Mouse (Mus musculus): Measurements from ENCODE around the gene Pdhx.

The Pdhx gene

DNA sequence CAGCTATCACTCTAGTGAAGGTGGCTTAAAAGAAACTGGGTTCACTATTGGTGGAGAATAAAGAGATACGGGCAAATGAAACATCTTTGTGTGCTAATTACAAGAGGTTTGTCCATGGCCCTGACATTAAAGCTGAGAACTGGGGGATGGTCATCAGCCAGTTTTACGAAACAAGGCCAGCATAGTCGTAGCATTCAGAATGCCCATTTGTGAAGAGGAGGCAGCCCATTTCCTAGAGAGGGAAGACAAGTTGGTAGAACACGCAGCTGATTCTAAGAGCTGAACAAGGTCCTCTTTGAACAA, 85.7 kb downstream of the Pdhx start:
- DNase-seq (ENCODE audit: low spot score) = no peak

DNA sequence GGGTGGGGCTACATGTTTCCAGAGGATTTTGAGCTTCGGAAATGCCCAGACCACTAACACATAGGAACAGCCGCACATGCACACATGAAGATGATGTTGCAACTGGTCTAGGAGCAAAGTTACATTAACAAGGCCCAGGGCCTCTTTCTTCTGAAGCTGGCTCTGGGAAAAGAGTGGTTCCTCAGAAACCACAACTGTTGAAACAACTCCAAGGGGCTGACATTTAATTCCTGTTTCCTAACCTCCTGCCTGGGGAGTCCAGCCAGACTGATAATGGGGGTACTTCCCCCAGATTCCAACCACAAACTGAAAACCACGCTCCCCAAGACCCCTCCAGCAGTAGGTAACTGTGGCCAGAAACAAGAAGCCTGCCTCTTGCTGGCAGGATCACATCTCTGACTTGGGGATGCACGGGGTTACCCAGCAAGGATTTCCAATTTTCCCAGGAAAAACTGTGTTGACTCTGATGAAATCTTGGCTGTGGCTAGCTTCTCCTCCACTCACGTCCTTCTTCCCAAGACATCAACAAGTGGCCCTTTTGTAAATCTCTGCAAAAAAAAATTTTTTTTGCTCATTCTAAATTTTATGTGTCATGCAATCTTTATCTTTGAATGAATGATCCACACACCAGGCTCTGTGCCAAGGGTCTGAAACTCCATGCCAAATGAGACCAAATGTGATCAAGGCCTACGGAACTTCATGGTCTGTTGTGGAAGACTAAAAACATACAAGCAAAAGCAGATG, 86.2 kb downstream of the Pdhx start:
- no peak for DNase-seq (ENCODE audit: low spot score)

DNA sequence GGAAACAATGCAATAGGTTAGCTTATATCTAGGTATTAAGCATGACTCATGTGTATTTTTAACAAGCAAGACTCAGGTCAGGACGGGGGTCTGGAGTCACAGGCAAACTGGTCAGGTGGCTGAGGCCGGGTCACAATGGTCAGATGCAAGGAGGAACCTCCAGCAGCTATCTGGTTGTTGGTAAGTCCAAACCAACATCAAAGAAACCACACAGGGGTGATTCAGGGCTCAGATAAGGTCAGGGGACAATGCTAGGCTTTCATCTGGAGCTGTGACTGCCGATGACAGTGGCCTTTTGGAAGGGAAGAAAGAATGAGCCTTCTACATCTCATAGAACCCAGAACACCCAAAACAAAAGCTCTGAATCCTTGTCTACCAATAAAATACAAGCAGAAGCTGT, 86.9 kb downstream of the Pdhx start:
- DNase-seq (ENCODE audit: low spot score) = no peak

DNA sequence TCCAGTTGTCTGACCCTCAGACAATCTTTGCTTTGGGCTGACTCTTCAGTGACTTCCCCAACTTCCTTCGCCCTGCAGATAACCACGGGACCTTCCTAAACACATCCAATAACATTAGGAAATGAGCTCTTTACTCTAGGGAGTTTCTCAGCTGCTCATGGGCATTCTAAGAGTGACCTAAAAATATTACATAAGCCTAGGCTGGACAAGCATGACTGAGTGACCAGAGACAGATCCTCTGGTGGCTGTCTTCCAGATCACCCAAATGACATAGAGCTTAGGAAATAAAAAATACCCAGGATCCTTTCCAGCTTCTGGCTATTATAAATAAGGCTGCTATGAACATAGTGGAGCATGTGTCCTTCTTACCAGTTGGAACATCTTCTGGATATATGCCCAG, 90.5 kb downstream of the Pdhx start:
- DNase-seq (ENCODE audit: low spot score) = no peak

DNA sequence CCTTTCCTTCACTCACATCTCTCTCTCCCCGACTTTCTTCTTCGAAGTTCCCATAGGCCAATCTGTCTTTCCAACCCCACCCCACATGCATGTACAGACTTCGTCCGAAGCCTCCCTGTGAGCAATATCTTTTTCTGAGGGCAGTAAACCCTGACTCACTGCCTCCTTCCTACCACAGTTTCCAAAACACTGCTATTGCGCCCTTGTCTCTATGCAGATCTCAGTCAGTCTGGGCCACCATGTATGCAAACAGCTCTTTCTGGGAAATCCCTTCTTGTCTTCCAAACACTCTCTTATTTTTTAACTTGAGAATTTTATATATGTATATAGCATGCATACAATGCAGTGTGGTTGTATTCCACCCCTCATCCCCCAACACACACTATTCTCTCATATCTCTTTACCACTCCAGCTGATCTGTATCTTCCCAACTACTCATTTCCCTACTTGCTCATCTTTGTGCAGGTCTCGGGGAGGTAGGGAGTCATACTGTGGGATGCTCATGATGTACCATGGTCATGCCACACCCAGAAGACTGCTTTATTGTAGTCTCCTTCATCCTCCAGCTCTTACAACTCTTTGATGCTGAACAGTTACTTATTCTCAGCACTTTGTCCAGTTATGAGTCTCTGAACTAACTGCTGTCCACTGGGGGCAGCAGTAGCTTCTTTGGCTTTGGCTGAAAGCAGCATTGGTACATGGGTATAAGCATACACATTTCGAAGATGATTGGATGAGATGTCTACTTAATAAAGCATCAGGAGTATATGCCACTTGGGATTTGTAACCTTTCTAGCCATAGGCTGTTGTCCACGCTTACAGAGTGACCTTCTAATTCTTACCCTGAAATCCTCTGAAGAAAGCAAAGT, 91.6 kb downstream of the Pdhx start:
- no peak for DNase-seq (ENCODE audit: low spot score)

DNA sequence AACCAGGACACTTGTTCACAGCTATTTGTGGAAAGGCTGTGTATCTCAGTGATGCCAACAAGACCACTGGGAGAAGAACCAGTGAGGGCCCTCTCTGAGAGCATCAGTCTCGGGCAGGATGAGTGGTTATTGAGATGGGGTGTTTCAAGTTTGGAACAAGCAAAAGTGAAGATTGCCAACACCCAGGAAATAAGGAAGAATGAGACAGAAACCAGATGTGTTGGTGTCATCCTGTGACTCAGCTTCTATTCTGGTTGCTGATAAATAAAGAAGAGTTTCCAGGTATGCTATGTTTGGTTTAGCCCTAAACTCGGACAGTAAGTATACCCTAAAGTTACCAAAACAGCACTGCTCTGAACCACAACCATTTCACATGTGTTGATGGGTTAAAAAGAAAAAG, 92.4 kb downstream of the Pdhx start:
- no peak for DNase-seq (ENCODE audit: low spot score)

DNA sequence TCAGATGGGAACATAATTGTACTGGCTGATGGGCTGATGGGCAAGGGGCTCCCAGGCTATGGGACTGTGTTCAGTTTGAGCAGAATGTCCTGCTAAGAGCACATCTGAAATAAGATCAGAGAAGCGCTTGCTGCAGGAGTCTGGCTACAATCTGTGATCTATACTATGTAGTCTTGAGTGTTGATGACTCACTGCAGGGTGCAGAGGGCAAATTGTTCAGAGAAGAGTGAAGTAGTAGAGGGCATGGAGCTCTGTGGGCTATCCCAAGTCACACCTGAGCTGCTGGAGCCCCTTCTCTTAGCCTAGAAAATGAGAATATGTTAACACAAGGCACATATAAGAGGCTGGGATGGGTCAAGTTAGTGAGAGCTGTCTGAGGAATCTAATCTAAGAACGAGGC, 93.8 kb downstream of the Pdhx start:
- no peak for DNase-seq (ENCODE audit: low spot score)

DNA sequence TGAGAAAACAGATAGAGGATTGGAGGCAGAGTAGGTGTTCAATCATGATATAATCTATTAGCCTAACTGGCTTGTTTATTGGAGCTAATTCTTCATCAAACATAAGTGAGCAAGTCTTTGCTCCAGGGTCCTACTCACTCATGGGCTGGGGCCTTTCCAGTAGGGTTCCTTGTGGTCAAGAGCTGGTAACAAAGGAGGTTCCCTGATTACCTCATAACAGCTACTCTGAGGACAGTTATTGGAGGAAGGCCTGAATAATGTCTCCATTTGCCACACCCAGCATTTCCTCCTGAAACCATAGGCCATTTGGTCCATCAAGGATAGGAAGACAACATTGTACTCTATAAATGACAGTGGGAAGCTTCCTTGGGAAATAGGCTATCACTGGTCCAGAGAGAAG, 94.2 kb downstream of the Pdhx start:
- DNase-seq (ENCODE audit: low spot score) = no peak

DNA sequence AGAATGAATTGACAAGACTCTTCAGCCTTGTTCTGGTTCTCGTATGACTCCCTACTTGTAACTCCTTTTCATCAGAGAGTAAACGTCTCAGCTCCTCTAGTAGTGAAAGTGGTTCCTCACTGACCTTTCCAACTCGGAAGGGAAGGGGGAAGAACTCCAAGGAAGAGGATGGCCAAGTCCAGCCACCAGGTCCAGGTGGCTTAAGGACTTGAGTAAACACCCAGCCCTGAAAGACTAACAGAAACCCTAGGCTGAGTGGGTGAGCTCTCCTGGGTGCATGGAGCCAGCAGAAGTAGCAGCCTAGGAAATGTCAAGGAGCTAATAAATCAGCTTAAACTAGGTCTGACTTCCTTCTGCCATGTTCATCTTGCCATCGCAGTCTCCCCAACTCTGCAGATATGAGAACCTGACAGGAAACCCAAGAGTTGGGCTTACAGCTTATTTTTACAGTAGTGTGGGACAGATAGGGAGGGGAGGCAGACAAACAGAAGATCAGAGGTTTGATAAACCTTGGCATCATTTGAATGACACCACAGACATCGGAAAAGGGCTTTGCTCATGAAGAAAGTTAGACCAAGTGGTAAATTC, 97.9 kb downstream of the Pdhx start:
- DNase-seq (ENCODE audit: low spot score) = no peak

DNA sequence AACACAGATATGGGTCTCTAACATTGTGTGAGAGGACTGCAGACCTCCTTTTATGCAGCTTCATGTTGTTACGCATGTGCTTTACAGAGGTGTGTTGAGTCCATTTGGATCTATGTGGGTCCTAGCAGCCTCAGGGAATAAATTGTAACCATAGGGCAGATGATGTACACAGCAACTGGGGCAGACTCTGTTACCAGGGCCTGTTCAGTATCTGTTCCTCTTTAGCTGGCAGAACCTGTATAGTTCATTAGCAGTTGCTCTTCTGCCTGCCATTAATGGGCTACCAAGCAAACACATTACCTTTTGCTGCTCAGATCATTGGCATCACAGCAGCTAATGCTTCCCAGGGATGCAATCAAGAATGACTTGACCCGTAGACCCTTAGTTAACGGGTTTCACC, 100.2 kb downstream of the Pdhx start:
- no peak for DNase-seq (ENCODE audit: low spot score)

DNA sequence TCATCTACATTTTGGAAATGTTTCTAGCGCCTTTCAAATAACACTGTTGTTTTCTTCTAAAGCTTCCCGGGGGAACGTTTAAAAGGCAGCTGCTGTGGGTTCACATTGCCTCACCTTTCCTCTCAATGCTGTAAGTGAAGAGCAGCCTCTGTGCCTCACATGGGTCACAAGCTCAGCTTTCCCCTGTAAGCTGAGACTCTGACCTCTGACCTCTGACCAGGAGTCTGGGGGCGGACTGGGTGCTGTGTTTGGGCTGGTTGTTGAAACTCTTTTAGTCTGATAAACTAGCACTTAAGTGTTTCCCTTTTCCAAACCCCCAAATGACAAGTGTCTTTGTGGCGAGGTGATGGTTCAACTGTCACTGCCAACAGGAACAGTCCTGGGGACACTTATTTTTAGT, 100.7 kb downstream of the Pdhx start:
- no peak for DNase-seq (ENCODE audit: low spot score)

DNA sequence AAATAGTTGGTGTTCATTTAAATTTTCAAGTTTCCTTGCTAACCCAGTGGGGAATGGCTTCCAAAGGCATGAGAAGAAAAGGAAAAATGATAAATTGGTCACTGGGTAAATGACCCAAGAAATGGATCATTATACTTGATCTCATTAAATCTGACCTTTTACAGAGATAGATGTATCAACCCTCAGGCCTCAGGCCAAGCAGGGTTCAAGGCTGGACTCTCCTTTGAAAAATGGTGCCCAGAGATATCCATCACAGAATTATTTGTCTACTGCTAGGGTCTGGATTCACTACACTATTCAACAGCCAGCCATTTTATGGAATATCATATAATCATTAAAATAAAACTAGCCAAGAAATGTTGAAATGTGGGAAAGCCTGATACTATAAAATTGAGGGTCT, 101.4 kb downstream of the Pdhx start:
- DNase-seq (ENCODE audit: low spot score) = no peak

All from testis, postnatal 10 days (tissue).